Mouse (Mus musculus): ENCODE measurements around the gene Cyp4a12b. TPM values are rescaled to one million over a fixed set of nuclear protein-coding genes. Genes with fewer than 3 reads are reported as not detected.
"Not testable (repeated sequence)": the region's sequence is repeated elsewhere in the genome, so short reads cannot be mapped to it uniquely, and the experiment has no call there.

Cyp4a12b gene
- not detected in 2 replicates for polyA plus RNA-seq (2016; fragmentation: Nextera tagmentation; extraction: Ambion mirVana)

DNA sequence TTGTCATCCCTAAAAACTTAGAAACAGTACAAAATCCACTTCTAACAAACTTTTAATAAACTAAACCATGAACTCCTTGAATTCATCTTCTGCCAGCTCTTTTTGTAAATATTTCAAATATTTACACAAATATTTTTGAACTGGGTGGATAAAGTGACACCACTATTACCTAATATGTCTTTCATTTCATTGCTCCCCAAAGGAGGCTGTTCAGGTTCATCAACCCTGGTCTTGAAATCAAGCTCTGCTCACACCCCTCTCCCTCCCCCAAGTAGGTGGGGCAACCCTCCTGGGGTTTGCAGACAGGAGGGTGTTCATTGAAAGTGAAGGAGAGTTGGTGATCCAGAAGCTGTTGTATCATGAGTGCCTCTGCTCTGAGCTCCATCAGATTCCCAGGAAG lies at the start of gene Cyp4a12b:
Cyp4a12b (plus strand) TSS at position 301 of the 400 bp plus-strand sequence.
- H3K36me3 ChIP-seq; H3K9me3 ChIP-seq; H3K27me3 ChIP-seq (ENCODE audit: insufficient read depth, poor library complexity, severe bottlenecking); H3K4me1 ChIP-seq; H3K4me3 ChIP-seq; H3K27ac ChIP-seq; DNase-seq (ENCODE audit: low spot score): not testable (repeated sequence)

DNA sequence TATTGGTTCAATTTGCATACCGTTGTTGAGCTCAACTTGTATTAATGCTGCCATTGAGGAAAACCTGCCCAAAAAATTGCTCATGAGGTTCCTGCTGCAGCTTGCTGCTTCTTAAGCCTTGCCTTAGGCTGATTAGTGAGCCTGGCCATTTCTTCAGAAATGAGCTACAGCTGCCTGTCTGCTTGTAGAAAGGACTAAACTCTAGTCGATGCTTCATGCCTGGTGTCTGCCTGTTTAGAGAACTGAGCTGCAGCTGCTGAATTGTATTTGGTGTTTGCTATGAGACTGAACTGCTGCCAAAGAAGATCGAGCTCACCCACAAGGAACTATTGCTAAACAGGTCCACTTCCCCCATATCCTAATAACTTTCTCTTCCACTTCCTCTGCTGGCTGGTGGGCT lies 45.8 kb upstream of the Cyp4a12b start:
- H3K36me3 ChIP-seq; H3K27me3 ChIP-seq (ENCODE audit: insufficient read depth, poor library complexity, severe bottlenecking); H3K4me3 ChIP-seq; H3K27ac ChIP-seq; H3K9me3 ChIP-seq; DNase-seq (ENCODE audit: low spot score); H3K4me1 ChIP-seq: not testable (repeated sequence)
- WGBS: 77% methylated on average over 3 of the region's 3 CpGs

DNA sequence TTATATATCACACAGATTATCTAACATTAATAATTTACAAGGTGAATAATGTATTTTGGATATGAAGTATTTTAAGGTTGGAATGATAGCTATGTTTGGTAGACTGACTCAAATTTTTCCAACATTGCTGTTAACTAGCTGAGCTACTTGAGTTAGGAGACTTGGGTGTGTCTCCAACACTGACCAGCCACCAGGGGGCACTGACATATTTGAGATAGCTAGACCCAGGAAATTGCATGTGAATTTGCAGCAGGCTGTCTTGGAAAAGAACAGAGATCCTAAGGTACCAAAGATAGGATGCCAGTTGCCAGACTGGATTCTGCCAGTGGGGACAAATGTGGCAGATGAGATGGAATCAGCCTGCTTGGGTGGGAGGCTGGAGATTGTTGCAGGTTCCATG lies 43.4 kb upstream of the Cyp4a12b start:
- not testable (repeated sequence) for H3K27me3 ChIP-seq (ENCODE audit: insufficient read depth, poor library complexity, severe bottlenecking)

DNA sequence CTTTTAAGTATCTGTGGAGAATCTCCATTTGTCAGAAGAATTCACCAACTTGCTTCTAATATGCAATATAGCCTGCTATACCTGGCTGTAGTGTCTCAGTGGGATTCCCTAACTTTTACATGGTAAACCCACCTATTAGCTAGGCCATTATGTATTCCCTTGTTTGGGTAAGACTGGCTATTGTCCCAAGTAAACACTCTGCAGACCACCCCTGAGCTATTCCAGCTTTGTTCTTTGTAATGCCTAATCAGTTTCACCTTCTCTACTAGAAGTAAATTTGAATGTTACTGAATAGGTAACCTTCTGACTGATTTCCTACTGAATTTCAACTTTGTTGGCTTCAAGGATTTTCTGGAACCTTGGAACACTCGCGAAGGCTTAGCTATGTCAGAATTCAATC lies 15.2 kb upstream of the Cyp4a12b start:
- 70% methylated on average over 2 of the region's 2 CpGs for WGBS

More for the DNA sequence above, 43.4 kb upstream of the Cyp4a12b start:
- H3K4me3 ChIP-seq; H3K27ac ChIP-seq; H3K9me3 ChIP-seq; H3K4me1 ChIP-seq; DNase-seq (ENCODE audit: low spot score); H3K36me3 ChIP-seq: not testable (repeated sequence)

DNA sequence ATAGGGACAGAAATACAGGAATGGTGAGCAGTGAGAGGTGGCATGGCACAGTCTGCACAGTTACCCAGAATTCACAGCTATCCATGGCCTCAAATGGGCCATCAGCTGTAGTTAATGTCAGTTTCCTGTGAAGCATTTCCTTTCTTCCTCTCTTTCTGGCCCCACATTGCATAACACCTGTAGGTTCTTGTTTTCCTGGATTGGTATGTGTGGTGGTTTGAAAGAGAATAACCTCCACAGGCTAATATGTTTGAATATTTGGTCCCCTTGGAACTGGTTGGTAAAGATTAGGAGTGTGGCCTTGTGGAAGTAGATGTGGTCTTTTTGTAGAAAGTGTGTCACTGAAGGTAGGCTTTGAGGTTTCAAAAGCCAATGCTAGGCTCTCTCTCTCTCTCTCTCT lies 14.5 kb upstream of the Cyp4a12b start:
- not testable (repeated sequence) for H3K27ac ChIP-seq; H3K4me3 ChIP-seq; H3K27me3 ChIP-seq (ENCODE audit: insufficient read depth, poor library complexity, severe bottlenecking); H3K4me1 ChIP-seq; H3K36me3 ChIP-seq; DNase-seq (ENCODE audit: low spot score); H3K9me3 ChIP-seq

More for the DNA sequence above, 15.2 kb upstream of the Cyp4a12b start:
- H3K27ac ChIP-seq; H3K36me3 ChIP-seq; DNase-seq (ENCODE audit: low spot score); H3K27me3 ChIP-seq (ENCODE audit: insufficient read depth, poor library complexity, severe bottlenecking); H3K4me1 ChIP-seq; H3K9me3 ChIP-seq; H3K4me3 ChIP-seq: not testable (repeated sequence)

DNA sequence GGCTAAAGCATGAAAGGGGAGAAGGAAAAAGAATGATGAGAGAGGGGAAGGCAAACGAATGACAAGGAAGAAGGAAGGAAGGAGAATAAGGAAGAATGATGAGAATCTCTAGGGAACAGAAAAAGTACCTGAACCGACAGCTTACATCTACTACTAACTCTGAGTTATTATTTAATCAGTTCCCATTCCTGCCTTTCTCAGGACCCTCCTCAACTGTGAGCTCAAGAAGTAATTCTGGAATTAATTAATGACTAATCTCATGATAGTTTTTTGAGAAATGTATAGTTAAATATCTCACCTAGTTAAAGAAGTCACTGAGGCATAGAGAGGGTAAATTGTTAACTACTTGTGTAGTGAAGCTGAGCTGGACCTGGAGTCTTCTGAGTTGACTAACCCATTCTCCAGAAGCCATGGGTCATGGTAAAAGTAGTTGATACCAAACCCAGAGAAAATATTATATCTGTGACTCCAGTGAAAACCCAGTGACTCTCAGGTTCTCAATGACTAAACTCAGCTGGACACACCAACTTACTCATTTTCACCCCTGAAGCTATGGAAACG lies 39.2 kb downstream of the Cyp4a12b start:
- Histone ChIP-seq H3K4me1 (no peaks in the 10 kb centered on the region), H3K36me3 (no peaks in the 10 kb centered on the region), H3K9me3 (no peaks in the 10 kb centered on the region), H3K27ac (no peak overlapping the region), H3K27me3 (ENCODE audit: insufficient read depth, poor library complexity, severe bottlenecking) (no peaks in the 10 kb centered on the region), H3K4me3 (no peak overlapping the region)
- no peak for DNase-seq (ENCODE audit: low spot score)
- 63% methylated on average over 3 of the region's 3 CpGs for WGBS

DNA sequence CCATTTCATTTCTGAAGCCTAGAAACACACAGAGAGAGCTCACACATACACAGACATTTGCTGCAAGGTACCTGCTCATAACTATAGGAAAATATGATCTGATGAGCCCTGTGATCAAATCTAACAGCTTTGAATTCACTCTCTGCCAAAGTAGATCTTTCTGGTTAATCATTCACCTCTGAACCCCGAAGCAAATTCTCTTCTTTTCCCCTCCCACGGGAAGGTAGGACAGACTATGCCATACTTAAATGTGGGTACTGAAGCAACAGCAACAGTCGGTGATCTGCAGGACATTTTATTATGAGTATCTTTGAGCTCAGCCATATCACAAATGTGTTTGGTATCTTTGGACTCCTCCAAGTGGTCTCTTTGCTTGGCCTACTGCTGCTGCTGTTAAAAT lies 40.9 kb downstream of the Cyp4a12b start, which contains the start of gene Cyp4a30b:
Cyp4a30b (plus strand) TSS at position 301 of the 400 bp plus-strand sequence.
- Histone ChIP-seq H3K9me3 (no peaks in the 10 kb centered on the region), H3K4me3 (no peak within 1 kb of the TSS), H3K4me1 (no peaks in the 10 kb centered on the region), H3K36me3 (no peaks in the 10 kb centered on the region), H3K27me3 (ENCODE audit: insufficient read depth, poor library complexity, severe bottlenecking) (no peaks in the 10 kb centered on the region), H3K27ac (no peak within 1 kb of the TSS)
- no peak for DNase-seq (ENCODE audit: low spot score)
- 71% methylated on average over 3 of the region's 3 CpGs for WGBS

DNA sequence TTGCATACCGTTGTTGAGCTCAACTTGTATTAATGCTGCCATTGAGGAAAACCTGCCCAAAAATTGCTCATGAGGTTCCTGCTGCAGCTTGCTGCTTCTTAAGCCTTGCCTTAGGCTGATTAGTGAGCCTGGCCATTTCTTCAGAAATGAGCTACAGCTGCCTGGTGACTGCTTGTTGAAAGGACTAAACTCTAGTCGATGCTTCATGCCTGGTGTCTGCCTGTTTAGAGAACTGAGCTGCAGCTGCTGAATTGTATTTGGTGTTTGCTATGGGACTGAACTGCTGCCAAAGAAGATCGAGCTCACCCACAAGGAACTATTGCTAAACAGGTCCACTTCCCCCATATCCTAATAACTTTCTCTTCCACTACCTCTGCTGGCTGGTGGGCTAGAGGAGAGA lies 62.2 kb downstream of the Cyp4a12b start:
- H3K36me3 ChIP-seq; H3K27ac ChIP-seq; H3K9me3 ChIP-seq; H3K27me3 ChIP-seq (ENCODE audit: insufficient read depth, poor library complexity, severe bottlenecking); H3K4me3 ChIP-seq; H3K4me1 ChIP-seq; DNase-seq (ENCODE audit: low spot score): not testable (repeated sequence)
- WGBS: 76% methylated on average over 3 of the region's 3 CpGs

DNA sequence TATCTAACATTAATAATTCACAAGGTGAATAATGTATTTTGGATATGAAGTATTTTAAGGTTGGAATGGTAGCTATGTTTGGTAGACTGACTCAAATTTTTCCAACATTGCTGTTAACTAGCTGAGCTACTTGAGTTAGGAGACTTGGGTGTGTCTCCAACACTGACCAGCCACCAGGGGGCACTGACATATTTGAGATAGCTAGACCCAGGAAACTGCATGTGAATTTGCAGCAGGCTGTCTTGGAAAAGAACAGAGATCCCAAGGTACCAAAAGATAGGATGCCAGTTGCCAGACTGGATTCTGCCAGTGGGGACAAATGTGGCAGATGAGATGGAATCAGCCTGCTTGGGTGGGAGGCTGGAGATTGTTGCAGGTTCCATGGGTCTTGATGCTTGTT lies 64.6 kb downstream of the Cyp4a12b start:
- H3K27ac ChIP-seq; H3K9me3 ChIP-seq; DNase-seq (ENCODE audit: low spot score); H3K27me3 ChIP-seq (ENCODE audit: insufficient read depth, poor library complexity, severe bottlenecking); H3K36me3 ChIP-seq; H3K4me3 ChIP-seq; H3K4me1 ChIP-seq: not testable (repeated sequence)

DNA sequence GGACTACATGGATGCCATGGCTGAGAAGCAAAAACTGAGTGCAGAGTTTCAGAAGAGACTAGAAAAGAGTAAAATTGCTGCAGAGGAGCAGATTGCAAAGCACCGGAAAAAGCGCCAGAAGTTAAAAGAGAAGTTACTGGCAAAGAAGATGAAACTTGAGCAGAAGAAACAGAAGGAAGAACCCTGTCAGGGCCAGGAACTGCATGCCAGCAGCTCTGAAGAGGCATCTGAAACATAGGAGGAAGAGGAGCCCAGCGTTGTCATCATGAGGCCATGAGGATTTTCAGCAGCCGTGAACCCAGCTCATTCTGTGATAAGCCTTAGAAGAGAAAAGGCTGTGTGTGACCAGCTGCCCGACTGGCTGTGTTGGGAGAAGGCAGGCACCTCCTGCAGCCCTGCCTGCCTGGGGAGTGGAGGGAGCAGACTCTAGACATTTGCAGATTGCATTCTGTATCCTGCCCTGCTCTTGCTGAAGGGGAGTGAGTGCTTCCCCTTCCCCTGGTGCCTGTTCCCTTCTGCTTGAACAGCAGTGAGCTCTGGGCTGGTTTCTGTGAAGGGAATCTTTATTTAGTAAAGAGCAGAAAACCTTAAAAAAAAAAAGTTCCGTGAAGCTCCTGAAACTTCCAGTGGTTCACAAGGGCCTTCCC lies 69.7 kb downstream of the Cyp4a12b start:
- H3K4me3 ChIP-seq: no peak overlapping the region
- DNase-seq (ENCODE audit: low spot score): no peak
- 60% methylated on average over 6 of the region's 6 CpGs for WGBS
- no peaks in the 10 kb centered on the region for H3K4me1 ChIP-seq
- H3K9me3 ChIP-seq: no peaks in the 10 kb centered on the region
- H3K36me3 ChIP-seq: no peaks in the 10 kb centered on the region
- H3K27me3 ChIP-seq (ENCODE audit: insufficient read depth, poor library complexity, severe bottlenecking): no peaks in the 10 kb centered on the region
- no peak overlapping the region for H3K27ac ChIP-seq

Other genes starting within 250 kb of the Cyp4a12b start
- not detected in 2 replicates for gene Cyp4a29, start 169.5 kb upstream of the Cyp4a12b start, polyA plus RNA-seq (2016; fragmentation: Nextera tagmentation; extraction: Ambion mirVana)
- not detected in 2 replicates for gene Cyp4a12a, start 112.6 kb upstream of the Cyp4a12b start, polyA plus RNA-seq (2016; fragmentation: Nextera tagmentation; extraction: Ambion mirVana)
- gene Cyp4a30b, start 41.0 kb downstream of the Cyp4a12b start, polyA plus RNA-seq (2016; fragmentation: Nextera tagmentation; extraction: Ambion mirVana): not detected in 2 replicates
- gene Cyp4a14, start 84.5 kb downstream of the Cyp4a12b start, polyA plus RNA-seq (2016; fragmentation: Nextera tagmentation; extraction: Ambion mirVana): not detected in 2 replicates
- gene Cyp4a10, start 106.6 kb downstream of the Cyp4a12b start, polyA plus RNA-seq (2016; fragmentation: Nextera tagmentation; extraction: Ambion mirVana): not detected in 2 replicates
- not detected in 2 replicates for gene Cyp4a31, start 152.0 kb downstream of the Cyp4a12b start, polyA plus RNA-seq (2016; fragmentation: Nextera tagmentation; extraction: Ambion mirVana)
- gene Cyp4a32, start 189.3 kb downstream of the Cyp4a12b start, polyA plus RNA-seq (2016; fragmentation: Nextera tagmentation; extraction: Ambion mirVana): not detected in 2 replicates
- gene Cyp4b1, start 236.1 kb downstream of the Cyp4a12b start, polyA plus RNA-seq (2016; fragmentation: Nextera tagmentation; extraction: Ambion mirVana): 0.60 and 0.62 TPM in 2 replicates

Measured in heart, embryonic 10.5 days (tissue).